Comparison of ENCODE assay signal across 8 mouse cellular contexts in the genomic region with DNA sequence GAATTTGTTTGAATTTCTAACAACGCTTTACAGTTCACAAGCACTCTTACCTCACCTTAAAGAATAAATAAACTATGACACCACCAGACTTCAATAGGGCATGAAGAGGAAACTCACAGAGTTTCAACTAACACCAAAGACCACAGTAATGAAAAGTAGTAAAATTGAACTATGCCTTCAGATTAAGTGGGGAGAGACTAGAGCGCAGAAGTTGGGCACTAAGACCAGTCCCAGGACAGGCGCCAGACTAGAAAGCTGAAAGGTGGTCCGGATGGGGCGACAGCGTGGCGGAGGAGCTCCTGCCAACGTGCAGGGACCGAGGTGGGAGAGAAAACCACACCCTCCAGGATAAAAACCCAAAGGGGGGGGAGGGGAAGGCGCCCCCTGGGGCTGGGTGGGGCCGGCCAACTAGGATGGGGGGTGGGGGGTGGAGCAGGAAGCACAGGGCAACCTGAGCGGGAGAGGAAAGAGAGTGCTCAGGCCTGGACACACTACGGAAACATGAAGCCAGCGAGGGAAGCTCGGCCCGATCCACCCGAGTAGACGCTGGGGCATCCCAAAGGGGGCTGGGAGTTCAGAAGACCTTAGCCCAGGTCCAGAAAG. TPM values are rescaled to one million over a fixed set of nuclear protein-coding genes. Genes with fewer than 3 reads are reported as not detected.
DNase-seq lines count a peak whose midpoint lies in the region; ATAC-seq and TF ChIP-seq lines count a peak whose summit lies in the region.

No protein-coding gene starts in this region.

- H3K27me3 ChIP-seq in kidney, postnatal 0 days (ENCODE audit: insufficient read depth, low read length): no peaks in the 10 kb centered on the region
- H3K27me3 ChIP-seq in Patski: no peaks in the 10 kb centered on the region
- H3K27me3 ChIP-seq in forebrain, embryonic 13.5 days: no peaks in the 10 kb centered on the region
- no peaks in the 10 kb centered on the region for H3K27me3 ChIP-seq in limb, embryonic 13.5 days
- no peaks in the 10 kb centered on the region for H3K27me3 ChIP-seq in neural tube, embryonic 15.5 days (replicated peaks)

- peak overlapping the region; percentile 83 for H3K9ac ChIP-seq in kidney, postnatal 0 days (ENCODE audit: low read depth, low read length)
- H3K9ac ChIP-seq in forebrain, embryonic 13.5 days: peak overlapping the region; percentile 88
- peak overlapping the region; percentile 90 for H3K9ac ChIP-seq in limb, embryonic 13.5 days
- peak overlapping the region; percentile 91 for H3K9ac ChIP-seq in neural tube, embryonic 15.5 days (replicated peaks)

- WGBS in kidney, postnatal 0 days: under 1% methylated on average over 15 of the region's 18 CpGs
- 3% methylated on average over 16 of the region's 18 CpGs for WGBS in forebrain, embryonic 13.5 days
- WGBS in limb, embryonic 13.5 days: under 1% methylated on average over 17 of the region's 18 CpGs
- WGBS in neural tube, embryonic 15.5 days: 2% methylated on average over 18 of the region's 18 CpGs

- H3K4me3 ChIP-seq in kidney, postnatal 0 days (replicated peaks; ENCODE audit: low read depth, low read length): peak overlapping the region; percentile 89
- peak overlapping the region; percentile 86 for H3K4me3 ChIP-seq in forebrain, embryonic 13.5 days
- H3K4me3 ChIP-seq in limb, embryonic 13.5 days: peak overlapping the region; percentile 85
- peak overlapping the region; percentile 94 for H3K4me3 ChIP-seq in neural tube, embryonic 15.5 days (replicated peaks)

- H3K27ac ChIP-seq in kidney, postnatal 0 days: peak overlapping the region; percentile 91
- peak overlapping the region; percentile 88 for H3K27ac ChIP-seq in forebrain, embryonic 13.5 days
- peak overlapping the region; percentile 94 for H3K27ac ChIP-seq in limb, embryonic 13.5 days
- H3K27ac ChIP-seq in neural tube, embryonic 15.5 days (replicated peaks): peak overlapping the region; percentile 96

- no peaks in the 10 kb centered on the region for H3K36me3 ChIP-seq in kidney, postnatal 0 days (ENCODE audit: insufficient read depth, low read length)
- H3K36me3 ChIP-seq in forebrain, embryonic 13.5 days (ENCODE audit: poor library complexity, severe bottlenecking): peaks cover 18% of the 10 kb centered on the region
- peaks cover 18% of the 10 kb centered on the region for H3K36me3 ChIP-seq in limb, embryonic 13.5 days
- H3K36me3 ChIP-seq in neural tube, embryonic 15.5 days: peaks cover 4% of the 10 kb centered on the region; the same call in 1 of the 2 replicates

- in situ Hi-C loops in Patski (cut with MboI; ENCODE audit: low pct_unique_long_range_greater_than_20kb): no loop called here

- POLR2A ChIA-PET in Patski (lab: Charles Lee): no interaction called here

- no peaks in the 10 kb centered on the region for H3K9me3 ChIP-seq in kidney, postnatal 0 days (replicated peaks; ENCODE audit: low read length)
- H3K9me3 ChIP-seq in forebrain, embryonic 13.5 days (replicated peaks): no peaks in the 10 kb centered on the region
- H3K9me3 ChIP-seq in limb, embryonic 13.5 days: no peaks in the 10 kb centered on the region
- no peaks in the 10 kb centered on the region for H3K9me3 ChIP-seq in neural tube, embryonic 15.5 days (replicated peaks)

- DNase-seq in kidney, postnatal 0 days (ENCODE audit: low spot score): peak; percentile 21
- no peak for DNase-seq in kidney, adult 8-10 months
- DNase-seq in Patski (ENCODE audit: low read depth, low spot score): no peak
- DNase-seq in ovary, postnatal 14 days (ENCODE audit: low spot score): no peak
- DNase-seq in ovary, postnatal 10 days (ENCODE audit: low spot score): no peak

- no peak for TF ChIP-seq CTCF in kidney, postnatal 0 days (IDR thresholded peaks at IDR 0.05; ENCODE audit: low read depth)
- TF ChIP-seq CTCF in Patski (IDR thresholded peaks at IDR 0.05): no peak

- peaks cover 20% of the 10 kb centered on the region for H3K4me1 ChIP-seq in kidney, postnatal 0 days (replicated peaks; ENCODE audit: insufficient read depth, low read length)
- peaks cover 28% of the 10 kb centered on the region for H3K4me1 ChIP-seq in forebrain, embryonic 13.5 days
- H3K4me1 ChIP-seq in limb, embryonic 13.5 days: peaks cover 27% of the 10 kb centered on the region
- H3K4me1 ChIP-seq in neural tube, embryonic 15.5 days: peaks cover 38% of the 10 kb centered on the region

- ATAC-seq in kidney, postnatal 0 days (replicated peaks; ENCODE audit: low FRiP score, low read depth): peak; percentile 52
- peak; percentile 36 for ATAC-seq in Patski
- ATAC-seq in forebrain, embryonic 13.5 days: peak; percentile 2; the same call in 1 of the 2 replicates
- ATAC-seq in limb, embryonic 13.5 days (ENCODE audit: low FRiP score, low read depth): peak; percentile 51
- ATAC-seq in neural tube, embryonic 15.5 days (ENCODE audit: low FRiP score): peak; percentile 60

- CTCF ChIA-PET in Patski (lab: Charles Lee): no interaction called here

- H3K4me2 ChIP-seq in kidney, postnatal 0 days (ENCODE audit: low read length): peak overlapping the region; percentile 90
- H3K4me2 ChIP-seq in forebrain, embryonic 13.5 days: peak overlapping the region; percentile 86
- H3K4me2 ChIP-seq in limb, embryonic 13.5 days (replicated peaks): peak overlapping the region; percentile 86
- H3K4me2 ChIP-seq in neural tube, embryonic 15.5 days: peak overlapping the region; percentile 81

RNA-seq across cellular contexts. Expression of a gene that starts 0.5 kb away (rescaled TPM):
- polyA plus RNA-seq in kidney, postnatal 0 days (2015; fragmentation: Nextera tagmentation; extraction: Ambion mirVana): 37.6 and 44.4 TPM in 2 replicates
- 54.1 TPM for polyA plus RNA-seq in Patski (2021)
- polyA plus RNA-seq in forebrain, embryonic 13.5 days (2015; fragmentation: Nextera tagmentation; extraction: Ambion mirVana): 56.6 and 59.0 TPM in 2 replicates
- 60.8 and 65.2 TPM in 2 replicates for polyA plus RNA-seq in limb, embryonic 13.5 days (2015; fragmentation: Nextera tagmentation; extraction: Ambion mirVana)
- 46.3 and 54.7 TPM in 2 replicates for polyA plus RNA-seq in neural tube, embryonic 15.5 days (2015; fragmentation: Nextera tagmentation; extraction: Ambion mirVana)

RNA-seq across cellular contexts. Expression of a gene that starts 40.2 kb away (rescaled TPM):
- 49.8 and 55.4 TPM in 2 replicates for polyA plus RNA-seq in kidney, postnatal 0 days (2015; fragmentation: Nextera tagmentation; extraction: Ambion mirVana)
- 25.9 TPM for polyA plus RNA-seq in Patski (2021)
- 75.1 and 79.3 TPM in 2 replicates for polyA plus RNA-seq in forebrain, embryonic 13.5 days (2015; fragmentation: Nextera tagmentation; extraction: Ambion mirVana)
- 52.9 and 54.4 TPM in 2 replicates for polyA plus RNA-seq in limb, embryonic 13.5 days (2015; fragmentation: Nextera tagmentation; extraction: Ambion mirVana)
- 70.7 and 70.8 TPM in 2 replicates for polyA plus RNA-seq in neural tube, embryonic 15.5 days (2015; fragmentation: Nextera tagmentation; extraction: Ambion mirVana)

Comparison
In these comparisons a context has a peak if more than half of its experiments do, and no peak if none do; other contexts are left out.
1. ATAC-seq: peak in every context shown above with its lines; median percentile 60 in neural tube, embryonic 15.5 days; 52 in kidney, postnatal 0 days; 51 in limb, embryonic 13.5 days; 36 in Patski; 2 in forebrain, embryonic 13.5 days.